Mouse (Mus musculus) kidney, adult 18-20 months (tissue): ENCODE results near the gene Pdzrn4.

Experiments
- DNase-seq: peaks from one replicate; pipeline ENCODE4 v3.0.0; 2021

The Pdzrn4 gene

DNA sequence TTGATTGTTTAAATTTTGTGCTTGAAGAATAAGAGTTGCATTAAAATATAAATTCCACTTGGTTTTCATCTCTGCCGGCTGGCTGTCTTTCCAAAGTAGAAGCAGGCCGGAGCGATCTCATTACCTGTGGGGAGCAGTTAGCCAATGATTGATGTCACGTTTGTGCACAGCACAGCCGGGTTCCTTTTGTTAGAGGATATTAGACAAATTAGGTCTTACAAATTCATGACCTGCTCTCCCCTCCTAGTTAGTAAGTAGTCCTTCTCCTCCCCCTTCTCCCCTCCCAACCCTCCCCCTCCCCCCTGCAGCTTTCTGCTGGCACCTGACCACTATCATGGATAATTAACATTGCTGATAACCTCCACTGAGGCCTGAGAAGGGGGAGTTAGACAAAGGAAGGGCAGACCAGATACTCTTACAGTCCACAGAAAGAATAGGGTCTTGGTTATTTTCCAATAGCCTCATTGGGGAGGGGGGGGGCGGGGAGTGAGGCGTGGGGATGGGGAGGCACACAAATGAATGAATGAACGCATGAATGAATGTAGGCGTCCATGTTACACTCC lies 103.7 kb downstream of the Pdzrn4 start:
- DNase-seq, result no peak

DNA sequence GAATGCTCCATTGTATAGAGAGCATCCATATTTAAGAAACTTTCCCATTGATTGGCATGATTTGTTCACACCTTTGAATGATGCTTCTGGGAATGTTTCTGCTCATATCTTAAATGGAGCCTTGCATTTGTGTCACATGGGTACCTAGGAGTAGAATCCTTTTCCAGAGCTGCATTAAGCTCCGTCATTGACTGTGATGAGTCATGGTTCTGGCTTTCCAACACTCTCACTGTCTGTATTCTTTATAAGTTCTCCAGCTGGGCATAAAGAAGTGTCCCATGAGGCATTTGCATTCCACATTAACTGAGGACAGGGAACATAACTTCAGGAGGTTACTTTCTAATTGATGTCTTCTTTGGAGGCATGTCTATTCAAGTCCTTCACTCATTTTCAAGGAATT lies 106.1 kb downstream of the Pdzrn4 start:
- DNase-seq, result no peak

DNA sequence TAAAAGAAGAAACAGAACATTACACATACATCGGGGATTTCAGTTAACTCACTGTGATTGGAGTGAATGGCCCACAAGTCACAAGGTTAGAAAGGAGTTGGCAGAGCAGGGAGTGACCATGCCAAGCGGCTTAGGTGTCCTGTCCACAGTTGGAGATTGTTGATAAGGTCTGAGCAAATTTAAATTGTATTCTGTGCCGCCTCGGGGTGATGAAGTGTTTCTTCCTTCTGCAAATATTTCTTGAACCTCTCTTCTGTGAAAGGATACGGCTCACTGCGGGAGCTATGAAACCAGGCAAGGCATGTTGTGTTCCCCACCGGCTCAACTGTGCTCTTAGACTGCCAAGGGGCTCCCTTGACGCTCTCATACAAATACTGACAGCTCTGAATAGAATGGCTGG lies 112.7 kb downstream of the Pdzrn4 start:
- no peak for DNase-seq

DNA sequence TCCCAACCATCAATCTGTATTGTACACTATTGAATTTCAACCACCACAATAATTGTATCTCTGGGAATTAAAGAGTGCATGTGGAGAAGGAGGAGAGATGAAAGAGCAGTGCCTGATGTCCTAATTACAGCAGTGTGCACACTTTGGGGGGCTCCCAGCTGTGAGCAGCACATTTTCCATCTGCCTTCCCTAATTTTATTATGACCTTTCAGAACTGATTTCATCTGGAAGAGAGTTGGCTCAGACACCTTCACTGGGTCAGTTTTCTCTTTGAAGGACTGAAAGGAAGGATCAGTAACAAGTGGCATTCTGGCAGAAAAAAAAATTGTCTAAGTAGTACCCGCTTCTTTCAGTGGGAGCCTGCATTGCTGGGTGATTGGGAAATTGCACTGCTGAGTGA lies 119.0 kb downstream of the Pdzrn4 start:
- DNase-seq, result no peak

DNA sequence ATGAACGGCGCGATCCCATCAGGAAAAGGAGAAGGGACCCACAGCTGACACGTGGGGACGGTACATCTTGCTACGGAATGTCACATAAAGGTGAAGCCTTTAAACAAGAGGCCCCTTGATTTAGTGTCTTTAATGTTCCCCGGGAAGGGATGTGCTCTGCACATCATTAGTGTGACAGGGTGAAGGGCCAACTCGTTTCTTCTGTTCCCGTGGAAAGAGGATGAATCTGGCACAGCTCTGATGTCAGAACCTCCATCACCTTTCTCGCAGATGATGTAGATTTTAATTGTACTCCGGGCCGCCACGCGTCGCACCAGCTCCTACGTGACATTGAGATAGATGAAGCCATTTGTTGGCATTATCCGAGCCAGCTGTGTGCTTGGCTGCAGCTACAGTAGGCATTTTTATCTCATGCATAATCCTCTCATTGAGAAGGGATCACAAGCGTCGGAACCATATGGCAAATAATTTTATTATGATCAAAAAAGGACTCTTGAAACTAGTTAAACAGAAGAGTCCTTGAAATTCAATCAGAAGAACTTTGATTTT lies 124.1 kb downstream of the Pdzrn4 start:
- no peak for DNase-seq

DNA sequence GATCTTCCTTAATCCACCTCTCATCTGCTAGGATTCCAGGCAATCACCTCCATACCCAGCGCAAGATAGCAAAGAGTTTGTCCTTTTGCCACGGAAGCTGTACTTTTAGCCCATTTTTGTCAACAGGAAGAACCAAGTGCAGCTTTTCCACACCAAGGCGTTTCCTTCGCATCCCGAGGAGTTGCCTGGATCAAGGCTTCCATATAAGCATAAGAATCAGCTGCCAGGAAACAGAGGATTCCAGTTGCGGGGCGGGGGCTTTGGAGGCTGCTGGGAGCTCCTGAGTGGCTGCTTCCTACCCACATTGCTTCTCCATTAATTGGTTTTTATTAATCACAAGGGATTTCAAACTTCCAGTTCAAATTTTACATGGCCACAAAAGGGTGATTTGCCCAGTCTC lies 125.0 kb downstream of the Pdzrn4 start:
- DNase-seq, result no peak

DNA sequence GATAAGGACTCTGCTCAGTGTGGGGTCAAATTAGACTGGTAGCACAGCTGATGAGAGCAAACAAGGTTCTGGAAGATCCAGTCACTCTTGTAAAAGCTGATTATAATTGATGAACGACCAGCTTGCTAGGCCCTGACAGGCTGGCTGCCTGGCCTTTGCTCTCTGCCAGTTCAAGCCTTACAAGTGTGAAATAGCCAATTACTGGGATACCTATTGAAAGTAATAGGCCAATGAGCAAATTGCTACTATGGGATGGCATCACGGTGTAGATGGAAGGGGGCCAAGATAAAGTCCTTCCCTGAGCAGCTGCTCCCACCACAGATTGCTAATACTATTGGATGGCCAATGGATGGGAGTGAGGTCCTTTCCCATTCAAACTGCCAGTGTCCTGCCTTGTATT lies 128.2 kb downstream of the Pdzrn4 start:
- no peak for DNase-seq

DNA sequence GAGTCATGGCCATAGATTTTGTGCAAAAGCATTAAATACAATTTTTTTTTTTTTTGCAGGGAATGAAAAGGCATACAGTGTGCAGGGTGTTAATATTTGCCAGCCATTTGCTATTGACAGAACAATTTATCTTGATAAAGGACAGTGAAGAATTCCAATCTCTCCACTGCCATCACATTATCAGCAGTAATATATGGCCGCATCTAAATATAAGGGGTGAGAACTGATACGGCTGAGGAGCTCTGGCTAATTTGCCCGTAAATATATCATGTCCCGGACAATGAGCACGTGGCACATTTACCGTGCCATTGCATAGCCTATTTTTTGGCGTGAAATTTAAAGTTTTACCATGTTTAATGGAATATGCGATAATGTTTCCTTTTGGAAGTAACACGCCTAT lies 128.7 kb downstream of the Pdzrn4 start:
- no peak for DNase-seq

DNA sequence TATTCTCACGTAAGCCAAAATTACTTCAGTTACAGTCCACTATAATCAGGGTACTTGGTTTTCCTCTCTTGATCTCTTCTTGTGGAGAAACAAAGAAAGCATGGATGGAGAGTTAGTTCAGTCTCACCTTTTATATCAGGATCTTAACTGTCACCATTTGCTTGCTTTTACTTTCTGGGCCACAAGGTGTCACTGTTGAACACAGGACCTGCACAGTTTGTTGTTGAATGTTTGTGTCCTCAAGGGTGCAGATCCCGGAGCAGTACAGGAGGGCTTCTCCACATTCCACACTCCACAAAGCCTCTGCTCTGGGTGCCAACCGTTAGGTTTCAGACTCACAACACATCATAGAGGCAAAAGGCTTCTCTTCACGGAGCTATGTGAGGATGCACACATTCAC lies 130.1 kb downstream of the Pdzrn4 start:
- peak; percentile 24 for DNase-seq

DNA sequence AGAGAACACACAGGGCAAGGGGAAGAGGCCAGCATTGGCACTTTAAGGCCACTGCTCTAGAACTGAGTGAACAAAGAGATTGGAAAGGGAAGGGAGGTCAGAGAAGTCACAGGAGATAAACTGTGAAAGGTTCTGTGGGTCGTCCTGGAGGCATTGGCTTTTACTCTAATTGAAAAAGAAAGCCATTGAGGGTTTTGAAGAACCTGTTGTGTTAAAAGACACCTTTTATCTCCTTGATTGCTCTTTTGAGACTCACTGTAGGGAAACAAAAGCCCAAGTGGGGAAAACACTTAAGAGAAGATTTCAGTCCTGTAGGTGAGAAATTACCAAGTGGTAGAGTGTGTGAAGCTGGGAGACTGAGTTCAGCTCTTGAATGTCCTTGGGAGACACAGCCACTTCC lies 146.6 kb downstream of the Pdzrn4 start:
- no peak for DNase-seq

DNA sequence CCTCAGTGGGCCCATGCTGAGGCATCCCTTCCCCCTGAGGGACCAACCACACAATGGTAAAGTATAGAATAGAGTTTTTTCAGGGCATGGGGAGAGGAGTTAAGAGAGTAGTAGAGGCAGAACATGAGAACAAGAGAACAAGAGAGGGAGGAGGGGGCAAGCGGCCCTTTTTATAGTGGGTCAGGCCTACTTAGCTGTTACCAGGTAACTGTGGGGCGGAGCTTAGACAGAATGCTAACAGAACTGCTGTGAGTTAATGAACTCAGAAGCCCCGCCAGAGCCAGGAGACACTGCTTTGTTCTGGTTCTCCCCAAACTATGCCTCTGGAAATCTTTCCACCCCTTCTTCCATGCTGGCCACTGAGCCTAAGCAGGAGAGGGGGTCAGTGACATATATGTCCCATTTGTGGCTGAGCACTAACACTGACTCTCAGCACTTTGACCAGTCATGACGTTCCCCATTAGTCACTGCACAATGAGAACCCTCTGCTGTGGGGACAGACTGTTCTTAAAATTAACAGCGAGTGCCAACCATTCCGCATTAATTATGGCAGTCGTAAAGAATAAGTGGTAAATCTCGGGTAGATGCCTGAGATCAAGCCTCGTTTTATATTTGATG lies 150.7 kb downstream of the Pdzrn4 start:
- DNase-seq, result no peak

DNA sequence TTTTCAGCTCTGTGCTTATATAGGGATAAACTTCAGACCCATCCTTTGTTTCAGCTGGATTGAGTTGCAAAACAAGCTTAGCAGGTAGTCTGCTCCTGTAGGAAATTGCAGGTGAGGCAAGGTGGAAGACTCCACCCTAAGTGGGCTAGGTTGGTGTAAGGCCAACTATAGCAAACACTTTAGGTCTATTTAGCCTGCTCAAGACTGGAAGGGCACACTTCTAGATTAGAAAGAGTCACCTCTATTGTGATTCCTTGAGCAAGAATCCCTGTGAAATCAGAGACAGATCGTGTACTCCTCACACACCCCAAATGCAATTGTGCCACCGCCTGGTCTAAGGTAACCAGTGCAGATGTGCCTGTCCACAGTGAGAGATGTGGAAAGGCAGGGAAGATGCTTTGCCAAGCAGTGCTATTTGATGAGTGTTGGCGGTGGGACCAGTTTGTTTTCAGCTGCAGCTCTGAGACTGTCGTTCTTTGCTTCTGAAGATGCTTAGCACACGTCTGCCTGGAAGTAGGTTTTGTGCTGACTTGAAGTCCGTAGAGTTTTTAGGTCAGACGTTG lies 158.4 kb downstream of the Pdzrn4 start:
- DNase-seq, result no peak

DNA sequence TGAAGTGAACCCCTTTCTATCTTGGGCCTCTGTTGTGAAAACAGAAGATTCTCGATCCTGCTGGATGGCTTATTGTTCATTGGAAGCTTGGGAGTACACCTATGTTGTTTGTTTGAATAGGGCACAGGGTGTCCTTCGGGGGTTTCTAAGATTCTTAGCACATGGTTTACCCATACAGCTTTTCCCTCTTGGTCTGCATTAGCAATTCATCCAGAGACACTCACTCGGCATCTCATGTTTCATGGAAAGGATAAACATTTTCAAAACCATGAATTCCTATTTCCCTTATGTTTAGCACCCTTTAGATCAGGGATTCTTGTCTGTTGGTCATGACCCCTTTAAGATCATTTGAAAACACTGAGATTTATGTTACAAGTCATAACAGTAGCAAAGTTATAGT lies 159.0 kb downstream of the Pdzrn4 start:
- no peak for DNase-seq

DNA sequence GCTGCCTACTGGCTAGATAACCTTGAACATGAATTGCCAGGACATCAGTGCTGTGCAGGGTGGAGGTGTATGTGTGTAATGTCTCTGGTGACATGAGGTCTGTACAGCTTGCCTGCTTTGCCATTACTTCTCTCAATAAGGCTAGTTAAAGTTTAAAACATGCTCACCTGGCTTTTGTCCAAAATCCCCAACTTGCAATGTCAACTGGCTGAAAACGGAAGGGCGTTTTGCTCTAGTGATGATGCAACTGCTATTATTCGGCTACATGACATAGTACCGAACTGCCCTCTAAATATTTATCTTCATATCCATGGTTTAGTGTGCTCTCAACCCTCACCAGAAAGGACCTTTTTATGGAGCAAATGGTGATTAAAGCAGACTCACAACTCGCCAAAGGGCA lies 161.9 kb downstream of the Pdzrn4 start:
- DNase-seq, result peak; percentile 7

DNA sequence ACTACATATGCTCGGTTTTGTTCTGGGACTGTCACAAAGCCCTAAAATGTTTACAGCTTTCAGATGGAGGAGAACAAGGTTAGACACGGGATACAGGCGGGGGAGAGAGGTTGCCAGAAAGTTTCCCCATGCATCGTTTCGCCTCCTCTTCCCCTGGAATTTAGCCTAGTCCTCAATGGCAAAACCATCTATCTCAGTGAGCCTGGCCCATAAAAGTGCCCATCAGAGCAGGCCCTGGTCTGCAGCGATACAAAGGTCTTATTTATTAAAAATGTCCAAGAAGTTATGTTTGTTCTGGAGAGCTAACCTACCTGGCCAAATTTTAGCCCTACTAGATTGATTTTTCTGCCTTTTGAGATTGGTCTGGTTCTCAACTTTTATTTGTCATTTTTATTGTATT lies 165.5 kb downstream of the Pdzrn4 start:
- no peak for DNase-seq

DNA sequence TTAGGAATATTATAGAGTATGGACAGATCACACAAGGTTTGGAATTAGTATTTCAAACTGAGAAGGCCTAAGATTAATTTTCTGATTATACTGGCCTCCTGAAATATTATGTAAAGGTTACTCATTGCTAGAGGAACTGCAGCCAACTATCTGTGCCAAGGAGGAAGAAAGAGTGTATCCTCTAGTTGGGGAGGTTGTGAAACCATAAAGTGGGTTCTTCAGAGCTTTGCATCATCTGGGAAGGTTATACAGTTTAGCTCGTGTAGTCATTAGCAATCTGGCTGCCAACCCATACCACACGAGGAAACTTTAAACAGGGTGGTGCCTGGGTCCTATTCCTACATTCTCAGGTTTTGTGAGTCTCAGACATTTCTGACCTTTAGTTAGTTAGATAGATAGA lies 166.9 kb downstream of the Pdzrn4 start:
- DNase-seq, result no peak

DNA sequence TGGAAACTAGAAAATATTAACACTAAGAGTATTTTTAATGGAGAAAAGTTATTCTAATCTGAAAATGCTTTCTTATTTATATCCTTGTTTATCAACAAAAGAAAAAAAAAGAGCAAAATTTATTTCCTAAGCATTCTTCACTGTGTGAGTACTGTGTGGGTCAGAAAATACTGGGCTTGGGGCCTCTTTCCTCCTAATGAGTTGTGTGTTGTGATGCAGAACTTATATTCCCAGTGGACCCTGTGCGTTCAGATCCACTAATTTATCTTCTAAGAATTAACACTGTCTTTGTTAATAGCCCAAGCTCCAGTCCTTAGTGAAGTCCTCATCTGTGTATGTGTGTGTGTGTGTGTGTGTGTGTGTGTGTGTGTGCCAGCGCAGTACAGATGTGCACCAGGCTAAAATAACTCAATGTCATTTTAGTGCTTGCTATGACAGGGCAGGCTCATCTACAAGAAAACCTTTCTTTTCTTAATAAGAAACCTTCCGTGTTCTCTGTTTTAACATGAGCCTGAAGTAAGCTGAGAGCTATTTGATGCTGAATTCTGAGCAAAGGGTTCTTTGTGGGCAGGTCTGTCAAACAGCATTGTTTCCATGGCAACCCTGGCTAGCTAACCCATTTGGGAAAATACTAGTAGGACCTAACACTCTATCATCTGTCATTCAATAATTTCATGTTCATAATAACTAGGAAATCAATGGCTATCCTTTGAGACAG lies 174.0 kb downstream of the Pdzrn4 start:
- no peak for DNase-seq

DNA sequence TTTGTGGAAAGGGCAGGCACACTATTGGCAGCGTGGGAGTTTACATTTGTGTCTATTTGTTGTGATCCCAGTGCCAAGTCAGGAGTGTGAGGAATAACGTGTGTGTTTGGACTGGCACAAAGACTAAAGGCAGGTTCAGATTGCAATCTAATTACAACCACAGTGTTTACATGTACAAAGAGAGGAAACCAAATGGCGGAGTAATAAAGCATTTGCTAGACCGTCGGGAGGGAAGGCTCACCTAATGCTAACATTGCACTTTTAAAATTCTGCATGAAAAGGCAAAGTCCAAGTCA lies 174.5 kb downstream of the Pdzrn4 start:
- no peak for DNase-seq

DNA sequence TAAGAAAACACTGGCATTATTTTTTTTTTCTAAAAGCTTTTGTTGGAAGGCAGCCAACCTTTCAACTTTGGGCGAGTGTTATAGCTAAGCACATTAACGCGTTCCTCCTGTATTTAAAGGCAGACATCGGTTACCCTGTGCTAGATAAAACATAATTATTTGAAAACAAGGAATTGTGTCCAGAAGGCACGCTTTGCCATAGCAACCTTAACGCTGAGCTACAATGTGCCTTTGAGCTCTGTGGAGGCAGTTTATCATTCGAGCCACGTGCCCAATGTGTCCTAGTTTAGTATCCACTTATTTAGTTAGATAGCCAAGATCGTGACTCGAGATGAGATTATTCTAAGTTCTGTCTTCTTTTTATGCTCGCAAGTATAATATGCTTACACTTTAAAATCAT lies 180.8 kb downstream of the Pdzrn4 start:
- no peak for DNase-seq

DNA sequence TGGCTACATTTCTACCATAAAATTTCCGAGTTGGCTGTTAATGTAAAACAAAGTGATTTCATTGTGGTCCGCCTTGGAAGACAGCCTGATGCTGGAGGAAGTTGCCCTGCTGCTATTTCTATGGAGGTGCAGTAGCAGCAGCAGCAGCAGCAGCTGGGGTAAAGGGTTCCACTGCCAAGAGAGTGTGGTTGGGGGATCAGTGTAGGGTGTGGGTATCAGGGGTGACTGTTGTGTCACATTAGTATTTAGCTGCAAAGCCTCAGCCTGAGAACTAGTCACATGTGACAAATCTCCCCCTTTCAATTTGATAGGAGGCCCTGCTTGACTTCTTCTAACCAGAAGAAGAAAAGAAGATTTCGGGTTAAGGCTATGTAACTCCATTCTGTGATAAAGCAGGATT lies 183.5 kb downstream of the Pdzrn4 start:
- DNase-seq, result no peak

DNA sequence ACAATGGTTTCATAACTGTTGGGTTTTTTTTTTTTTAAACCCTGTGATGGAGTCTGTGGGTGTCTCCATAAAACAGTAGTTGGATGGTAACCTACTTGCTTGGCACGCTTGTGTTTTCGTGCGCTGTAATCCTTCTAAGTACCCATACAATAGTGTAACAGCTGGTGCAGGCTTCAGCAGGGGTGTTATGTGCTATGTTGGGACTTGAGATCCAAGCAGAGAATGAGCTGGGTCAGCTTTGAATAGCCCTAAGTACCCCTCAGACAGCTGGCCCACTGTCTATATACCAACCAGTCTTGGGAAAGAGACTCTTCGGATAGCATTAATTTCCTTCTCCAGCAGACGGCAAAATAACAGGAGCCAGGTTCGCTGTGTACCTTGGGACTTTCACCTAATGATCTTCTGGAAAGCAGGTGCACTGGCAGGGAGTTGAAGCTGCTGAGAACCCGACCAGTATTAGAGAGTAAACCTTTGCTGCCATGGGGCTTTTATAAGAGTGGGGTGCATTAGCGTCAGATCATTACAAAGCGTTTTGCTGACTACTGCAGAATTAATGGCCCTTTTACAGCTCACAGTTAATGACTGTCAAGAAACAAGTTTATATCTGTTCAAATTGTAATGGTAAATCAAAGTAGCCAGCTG lies 184.2 kb downstream of the Pdzrn4 start:
- no peak for DNase-seq

DNA sequence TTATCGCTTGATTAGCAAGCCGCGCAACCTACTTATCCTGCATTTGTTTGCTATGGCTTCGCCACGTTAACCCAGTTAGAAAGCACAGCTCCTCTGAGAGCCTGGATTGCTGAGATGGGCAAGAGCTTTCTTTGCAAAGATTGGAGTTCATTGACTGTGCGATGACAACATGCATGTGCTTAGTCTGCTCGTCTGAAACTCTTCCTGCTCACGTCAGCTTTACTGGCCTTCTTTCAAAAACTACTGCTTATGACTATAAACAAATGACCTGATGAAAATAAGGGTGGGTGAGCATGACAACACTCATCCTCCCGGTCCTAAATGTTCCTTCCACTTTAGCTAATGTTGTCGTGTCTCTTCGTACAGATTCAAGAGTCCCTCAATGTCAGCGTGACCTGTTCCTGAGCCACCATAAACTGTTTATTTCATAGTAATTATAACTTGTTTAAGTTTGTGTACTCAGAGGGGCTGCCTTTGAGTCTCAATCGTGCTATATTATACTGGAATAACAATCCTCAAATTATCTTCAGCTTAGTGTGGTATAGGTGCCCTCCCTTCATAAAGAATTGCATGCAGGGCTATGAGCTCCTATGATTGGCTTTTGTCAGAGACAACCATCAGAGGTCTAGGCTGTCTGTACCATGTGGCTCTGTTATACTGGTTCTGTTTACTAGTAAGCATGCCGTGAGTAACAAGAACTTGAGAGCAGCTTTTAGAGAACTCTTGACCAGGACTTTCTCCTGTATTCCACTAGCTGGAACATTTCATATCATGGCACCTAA lies 187.9 kb downstream of the Pdzrn4 start:
- DNase-seq, result no peak

DNA sequence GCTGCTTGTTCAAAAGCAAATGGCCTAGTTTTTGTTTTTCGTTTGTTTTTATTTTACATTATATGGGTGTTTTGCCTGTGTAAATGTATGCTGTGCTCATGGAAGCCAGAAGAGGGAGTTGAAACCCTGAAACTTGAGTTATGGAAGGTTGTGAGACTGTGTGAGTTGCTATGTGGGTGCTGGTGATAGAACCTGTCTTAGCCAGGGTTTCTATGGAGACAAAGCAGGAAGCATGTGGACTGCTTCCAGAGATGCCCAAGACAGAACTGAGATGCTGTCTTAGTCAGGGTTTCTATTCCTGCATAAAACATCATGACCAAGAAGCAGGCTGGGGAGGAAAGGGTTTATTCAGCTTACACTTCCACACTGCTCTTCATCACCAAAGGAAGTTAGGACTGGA lies 190.8 kb downstream of the Pdzrn4 start:
- DNase-seq, result no peak
